Mouse (Mus musculus) splenic B cell, adult 2 months (primary cell): ENCODE data around the gene Golga4.
A peak's percentile ranks its signal among the peaks of the same experiment; 100 is the strongest.

ENCODE experiments used
- DNase-seq: peaks from one replicate; pipeline ENCODE4 v3.0.0-alpha.2; 2011; ENCODE audit warnings: low read depth, low spot score
- H3K27me3 ChIP-seq: 2 replicates; pipeline ENCODE4 v1.6.1; 2012; ENCODE audit warnings: mild to moderate bottlenecking, low read length, moderate library complexity, mixed read lengths; ENCODE audit not compliant: control insufficient read depth, poor library complexity, insufficient read depth, severe bottlenecking
- H3K36me3 ChIP-seq: 2 replicates; pipeline ENCODE4 v1.6.1; 2012; ENCODE audit warnings: mild to moderate bottlenecking, low read length, moderate library complexity, mixed read lengths; ENCODE audit not compliant: control insufficient read depth, poor library complexity, insufficient read depth, severe bottlenecking

Golga4 gene

DNA sequence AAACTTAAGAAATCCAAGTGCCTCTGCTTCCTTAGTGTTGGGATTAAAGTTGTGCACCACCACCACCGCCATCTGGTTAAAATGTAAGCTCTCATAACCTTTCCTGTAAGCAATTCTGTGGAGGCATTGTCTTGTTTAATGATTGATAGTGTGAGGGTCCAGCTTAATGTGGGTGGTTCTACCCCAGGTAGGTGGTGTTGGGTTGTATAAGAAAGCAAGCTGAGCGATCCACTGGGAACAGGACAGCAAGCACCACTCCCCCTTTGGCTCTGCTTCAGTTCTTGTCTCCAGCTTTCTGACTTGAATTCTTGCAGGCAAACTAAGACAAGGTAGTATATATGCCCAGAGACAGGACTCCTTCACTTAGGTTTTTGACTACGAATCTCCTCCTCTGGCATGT lies 1.4 kb upstream of the Golga4 start:
- Histone ChIP-seq H3K27me3 (no peaks in the 10 kb centered on the region), H3K36me3 (no peaks in the 10 kb centered on the region)
- no peak for DNase-seq

DNA sequence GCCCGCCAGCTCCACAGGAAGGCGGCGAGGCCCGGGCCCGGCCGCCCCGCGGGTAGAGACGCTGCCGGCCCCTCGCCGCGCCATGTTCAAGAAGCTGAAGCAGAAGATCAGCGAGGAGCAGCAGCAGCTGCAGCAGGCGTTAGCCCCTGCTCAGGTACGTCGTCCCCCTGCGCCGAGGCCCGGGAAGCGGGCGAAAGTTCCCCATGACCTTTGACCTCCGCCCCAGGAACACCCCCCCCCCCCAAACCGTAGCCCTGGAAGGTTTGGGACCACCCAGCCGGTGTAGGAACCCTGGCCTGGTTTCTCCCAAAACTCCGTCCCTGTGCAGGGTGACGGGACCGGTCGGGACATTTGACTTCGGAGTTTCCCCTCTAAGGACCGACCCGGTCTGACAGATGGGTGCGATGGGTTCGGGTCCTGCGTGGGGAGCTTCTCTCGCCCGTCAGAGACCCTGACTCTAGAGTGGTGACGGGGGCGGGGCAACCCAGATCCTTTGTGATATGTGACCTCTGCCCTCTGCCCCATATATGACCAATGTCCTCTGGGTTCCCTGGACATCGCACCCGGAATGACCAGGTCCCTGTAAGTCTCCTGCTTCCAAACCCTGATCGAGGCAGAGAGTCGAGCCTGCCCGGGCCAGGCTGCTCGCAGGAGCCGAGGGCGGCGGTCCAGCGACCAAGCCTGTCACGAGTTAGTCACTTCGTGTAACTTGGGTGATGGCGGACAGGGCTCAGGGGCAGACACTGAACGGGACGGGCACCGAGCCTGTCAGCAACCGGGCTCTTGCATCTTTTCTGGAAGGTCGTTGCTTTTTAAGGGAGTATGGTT lies 551 bp downstream of the Golga4 start:
- no peaks in the 10 kb centered on the region for H3K27me3 ChIP-seq
- DNase-seq: peak; percentile 35
- H3K36me3 ChIP-seq: no peaks in the 10 kb centered on the region

DNA sequence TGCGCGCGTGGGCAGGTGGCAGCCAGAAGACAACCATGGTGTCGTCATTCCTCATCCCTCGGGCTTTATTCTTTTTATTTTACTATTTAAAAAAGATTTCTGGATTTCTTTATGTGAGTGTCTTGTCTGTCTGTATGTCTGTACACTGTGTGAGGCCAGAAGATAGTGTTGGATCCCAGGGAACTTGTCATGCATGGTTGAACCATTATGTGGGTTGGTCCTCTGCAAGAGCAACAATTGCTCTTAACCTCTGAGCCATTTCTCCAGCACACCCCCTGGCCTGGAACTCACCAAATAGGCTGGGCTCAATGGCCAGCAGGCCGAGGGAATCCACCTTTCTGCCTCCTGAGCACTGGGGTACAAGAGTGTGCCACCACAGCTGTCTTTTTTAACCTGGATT lies 1.5 kb downstream of the Golga4 start:
- no peak for DNase-seq
- H3K36me3 ChIP-seq: no peaks in the 10 kb centered on the region
- H3K27me3 ChIP-seq: no peaks in the 10 kb centered on the region

DNA sequence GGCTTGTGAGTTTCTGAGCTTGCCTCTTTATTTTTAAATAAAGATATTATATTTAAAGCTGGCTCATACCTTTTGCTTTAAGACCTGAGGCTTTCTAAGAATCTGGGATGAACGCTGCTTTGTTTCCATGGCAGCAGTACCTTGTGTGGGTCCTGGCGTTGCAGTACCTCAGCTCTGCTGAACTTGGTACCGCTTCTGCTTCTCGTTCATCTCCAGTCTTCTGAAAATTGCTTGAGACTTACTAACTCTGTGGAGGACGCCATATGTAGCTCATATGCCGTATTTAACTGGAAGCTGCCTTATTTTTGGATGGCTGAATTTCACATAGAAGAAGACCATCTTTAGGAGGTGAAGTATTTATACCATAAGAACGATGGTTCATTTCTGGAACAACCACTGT lies 2.5 kb downstream of the Golga4 start:
- no peaks in the 10 kb centered on the region for H3K36me3 ChIP-seq
- no peak for DNase-seq
- no peaks in the 10 kb centered on the region for H3K27me3 ChIP-seq

DNA sequence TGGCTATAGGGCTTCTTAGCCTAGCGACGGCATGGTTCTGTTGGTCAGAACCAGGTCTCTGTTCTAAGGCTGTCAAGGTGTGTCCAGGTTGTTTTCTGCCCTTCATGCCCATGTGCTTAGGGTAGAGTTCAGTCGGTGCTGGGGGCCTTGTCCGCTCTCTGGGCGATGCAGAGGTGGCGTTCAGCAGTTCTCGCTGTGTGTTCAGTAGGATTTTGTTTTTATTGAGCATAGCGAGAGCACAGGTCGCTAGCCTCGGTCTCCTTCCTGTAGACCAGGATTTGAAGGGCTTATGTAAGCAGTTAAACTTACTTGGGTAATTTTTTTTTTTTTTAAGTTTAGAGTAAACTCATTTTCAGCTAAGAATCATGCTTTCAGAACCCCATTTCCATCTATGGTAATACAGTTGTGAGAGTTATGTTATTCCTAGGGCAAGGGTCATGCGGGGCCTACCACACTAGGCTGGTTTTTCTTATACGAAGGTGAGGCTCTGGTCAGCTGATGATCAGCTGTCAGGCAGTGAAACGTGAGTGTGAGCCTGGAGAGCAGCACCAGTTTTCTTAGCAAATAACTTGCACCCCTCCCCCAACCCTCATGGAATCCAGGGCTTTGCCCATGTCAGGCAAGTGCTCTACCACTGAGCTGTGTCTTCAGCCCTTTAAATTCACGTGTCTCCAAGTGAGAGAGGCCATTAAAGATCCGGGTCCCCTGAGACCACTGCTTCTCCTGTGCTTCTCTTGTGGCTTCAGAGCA lies 5.0 kb downstream of the Golga4 start:
- Histone ChIP-seq H3K27me3 (no peaks in the 10 kb centered on the region; the same call in 1 of the 2 replicates), H3K36me3 (peaks cover 3% of the 10 kb centered on the region; the same call in 1 of the 2 replicates)
- no peak for DNase-seq

DNA sequence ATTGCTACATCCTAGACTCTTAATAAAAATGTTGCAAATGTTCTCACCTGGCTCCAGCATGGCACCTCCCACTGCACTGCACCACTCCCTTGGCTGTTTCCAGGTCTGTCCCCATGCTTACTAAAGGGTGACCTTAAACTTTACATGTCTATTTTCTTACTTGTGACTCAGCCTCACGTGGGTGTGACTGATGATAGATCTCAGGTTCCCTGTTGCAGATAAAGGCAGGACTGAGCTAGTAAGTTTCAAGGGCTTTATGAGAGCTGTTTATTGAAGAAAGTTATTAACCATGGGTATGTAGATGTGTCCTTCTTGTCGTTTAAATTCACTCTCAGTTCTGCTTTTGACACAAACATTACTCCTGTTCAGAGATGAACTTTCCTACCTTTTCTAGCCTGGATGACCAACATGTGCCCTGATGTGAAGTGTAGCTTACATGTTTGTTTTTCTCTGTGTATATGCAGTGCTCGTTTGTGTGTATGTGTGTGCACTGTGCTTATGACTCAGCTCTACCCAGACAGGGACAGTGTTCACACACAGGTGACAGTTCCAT lies 6.7 kb downstream of the Golga4 start:
- DNase-seq: peak; percentile 66
- Histone ChIP-seq H3K36me3 (peaks cover 3% of the 10 kb centered on the region; the same call in 1 of the 2 replicates), H3K27me3 (no peaks in the 10 kb centered on the region; the same call in 1 of the 2 replicates)

DNA sequence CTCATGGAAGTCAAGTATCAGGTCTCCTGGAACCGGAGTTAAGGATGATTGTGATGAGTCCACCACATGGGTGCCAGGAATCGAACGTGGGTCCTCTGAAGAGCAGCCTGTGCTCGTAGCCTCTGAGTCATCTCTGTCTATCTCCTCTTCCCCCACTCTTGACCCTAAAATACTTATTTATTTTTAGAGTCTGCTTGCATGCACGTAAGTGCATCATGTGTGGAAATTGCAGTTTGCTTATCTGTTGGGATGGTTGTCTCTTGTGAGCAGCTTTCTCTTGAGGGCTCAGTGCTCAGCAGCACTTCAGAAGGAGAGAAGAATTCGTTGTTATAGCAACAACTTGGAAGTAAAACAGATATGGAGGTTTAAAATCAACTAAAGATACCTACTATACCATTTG lies 9.4 kb downstream of the Golga4 start:
- H3K36me3 ChIP-seq: peaks cover 5% of the 10 kb centered on the region; the same call in 1 of the 2 replicates
- DNase-seq: no peak
- no peaks in the 10 kb centered on the region; the same call in 1 of the 2 replicates for H3K27me3 ChIP-seq

DNA sequence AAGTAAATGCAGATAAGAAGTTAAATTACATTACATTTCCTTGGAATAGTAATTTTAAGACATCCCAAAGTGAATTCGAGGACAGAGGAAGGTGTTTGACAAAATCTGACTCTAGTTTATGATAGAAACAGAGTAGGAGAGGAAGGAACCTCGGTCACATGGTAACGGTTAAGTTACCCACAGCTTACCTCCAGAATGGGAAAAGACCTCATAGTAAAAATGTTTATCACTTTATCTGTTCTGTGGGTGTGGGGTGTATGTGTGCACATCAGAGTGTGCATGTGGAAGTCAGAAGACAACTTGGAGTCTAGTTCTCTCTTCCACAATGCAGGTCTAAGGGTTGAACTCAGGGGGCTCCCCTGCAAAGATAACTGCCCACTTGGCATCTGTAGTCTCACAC lies 10.1 kb downstream of the Golga4 start:
- DNase-seq: no peak
- Histone ChIP-seq H3K27me3 (no peaks in the 10 kb centered on the region; the same call in 1 of the 2 replicates), H3K36me3 (peaks cover 5% of the 10 kb centered on the region; the same call in 1 of the 2 replicates)

DNA sequence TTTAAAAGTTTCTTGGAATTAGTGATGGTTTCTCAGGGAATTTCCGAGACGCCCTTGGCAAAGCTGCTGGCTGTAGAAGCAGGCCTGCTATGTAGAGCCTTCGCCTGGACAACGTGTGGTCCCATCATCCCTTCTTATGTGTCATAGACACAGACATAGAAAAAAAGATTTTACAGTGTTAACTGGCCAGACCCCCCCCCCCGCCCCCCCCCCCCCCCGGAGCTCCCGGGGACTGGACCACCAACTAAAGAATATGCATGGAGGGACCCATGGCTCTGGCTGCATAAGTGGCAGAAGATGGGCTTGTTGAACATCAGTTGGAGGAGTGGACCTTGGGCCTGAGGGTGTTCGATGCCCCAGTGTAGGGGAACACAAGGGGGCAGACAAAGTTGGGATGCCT lies 11.6 kb downstream of the Golga4 start:
- Histone ChIP-seq H3K27me3 (no peaks in the 10 kb centered on the region; the same call in 1 of the 2 replicates), H3K36me3 (peaks cover 7% of the 10 kb centered on the region)
- DNase-seq: no peak

DNA sequence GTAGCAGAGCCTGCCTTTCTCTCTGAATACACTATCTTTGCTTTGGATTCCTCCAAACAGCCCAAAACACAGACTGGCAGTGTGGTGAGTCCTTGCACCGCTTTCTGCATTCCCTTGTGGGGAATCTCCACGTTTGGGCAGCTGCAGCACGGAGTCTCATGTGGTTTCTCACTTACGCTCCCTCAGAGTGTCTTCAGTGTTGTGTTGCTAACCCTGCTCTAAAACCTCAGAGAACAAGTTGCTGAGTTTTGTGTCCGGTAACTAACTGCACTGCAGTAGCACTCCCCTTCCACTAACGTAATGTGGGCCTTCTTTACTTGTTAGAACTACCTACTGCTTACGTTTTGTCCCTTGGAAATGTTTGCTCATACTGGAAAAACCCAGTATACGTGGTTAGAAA lies 13.0 kb downstream of the Golga4 start:
- H3K27me3 ChIP-seq: no peaks in the 10 kb centered on the region; the same call in 1 of the 2 replicates
- peaks cover 8% of the 10 kb centered on the region for H3K36me3 ChIP-seq
- no peak for DNase-seq

DNA sequence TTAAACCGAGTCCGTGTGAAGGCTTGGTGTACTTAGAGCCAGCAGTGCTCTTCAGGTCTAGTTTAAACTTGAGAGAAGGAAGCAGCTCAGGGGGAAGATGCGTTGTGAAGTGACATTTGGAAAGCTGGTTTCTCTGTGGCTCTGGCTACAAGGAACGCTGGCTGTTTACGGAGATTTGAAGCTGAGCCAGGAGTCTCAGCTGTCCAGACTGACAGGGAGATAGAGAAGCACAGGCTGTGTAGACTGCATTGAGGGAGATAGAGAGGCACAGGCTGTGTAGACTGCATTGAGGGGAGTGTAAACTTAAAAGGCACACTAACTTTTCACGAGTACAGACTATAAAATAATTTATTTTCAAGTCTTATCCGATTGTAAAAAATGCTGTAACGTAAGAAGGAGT lies 13.9 kb downstream of the Golga4 start:
- DNase-seq: no peak
- peaks cover 6% of the 10 kb centered on the region for H3K36me3 ChIP-seq
- H3K27me3 ChIP-seq: no peaks in the 10 kb centered on the region

DNA sequence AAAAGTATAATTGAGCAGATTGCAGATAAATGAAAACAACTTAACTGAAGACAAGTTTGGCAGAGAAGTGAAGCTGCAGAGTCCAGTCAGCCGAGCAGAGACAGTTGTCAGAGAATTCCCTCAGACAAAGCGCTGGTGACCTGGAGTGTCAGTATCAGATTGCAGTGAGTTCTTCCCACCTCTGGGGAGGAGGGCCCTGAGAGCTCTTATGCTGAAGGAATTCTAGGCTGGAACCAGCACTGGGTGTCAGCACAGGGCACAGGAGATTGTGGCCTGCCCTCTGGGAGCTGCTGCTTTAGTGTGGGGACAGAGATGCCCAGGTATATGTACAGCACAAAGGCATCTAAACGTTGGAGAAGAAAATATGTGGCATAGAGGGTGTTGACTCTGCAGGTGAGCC lies 14.8 kb downstream of the Golga4 start:
- DNase-seq: no peak
- H3K36me3 ChIP-seq: peaks cover 5% of the 10 kb centered on the region; the same call in 1 of the 2 replicates
- no peaks in the 10 kb centered on the region for H3K27me3 ChIP-seq

DNA sequence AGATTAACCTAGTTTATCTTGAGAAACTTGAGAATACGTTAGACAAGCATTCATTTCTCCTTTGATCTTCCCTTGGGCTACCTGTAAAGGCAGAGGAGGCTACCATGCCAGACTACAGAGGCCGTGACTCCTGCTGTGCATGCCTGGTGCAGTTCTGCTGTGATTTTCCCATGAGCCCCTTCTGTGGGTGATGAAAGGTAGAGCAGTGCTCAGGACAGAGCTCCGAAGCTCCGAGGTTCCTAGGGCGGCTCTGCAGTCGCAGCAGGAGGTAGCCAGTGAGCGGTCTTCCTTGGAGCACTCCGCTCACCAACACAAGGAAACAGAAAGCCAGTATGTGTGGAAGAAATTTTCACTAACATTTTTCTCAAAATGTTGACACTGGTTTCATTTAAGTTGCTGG lies 15.6 kb downstream of the Golga4 start:
- no peak for DNase-seq
- H3K27me3 ChIP-seq: no peaks in the 10 kb centered on the region
- H3K36me3 ChIP-seq: peaks cover 5% of the 10 kb centered on the region; the same call in 1 of the 2 replicates

DNA sequence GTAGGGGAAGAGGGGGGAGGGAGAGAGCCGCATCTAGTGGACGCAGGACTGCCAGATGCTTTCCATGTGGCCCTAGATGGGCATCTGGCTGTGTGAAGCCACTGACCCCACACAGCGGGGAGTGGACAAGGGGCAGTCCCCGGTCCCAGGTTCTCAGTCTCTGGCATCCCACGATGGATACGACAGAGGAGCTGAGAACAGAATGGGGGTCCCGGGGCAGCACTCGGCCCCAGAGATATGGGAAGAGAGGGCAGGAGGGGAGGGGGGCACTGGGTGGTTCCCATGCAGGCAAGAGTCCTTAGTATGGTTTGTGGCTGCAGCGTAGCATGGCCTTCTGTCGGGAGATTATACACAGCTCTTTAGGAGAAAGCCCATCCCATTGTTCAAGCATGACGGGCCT lies 17.7 kb downstream of the Golga4 start:
- no peaks in the 10 kb centered on the region for H3K27me3 ChIP-seq
- peaks cover 7% of the 10 kb centered on the region for H3K36me3 ChIP-seq
- DNase-seq: no peak

DNA sequence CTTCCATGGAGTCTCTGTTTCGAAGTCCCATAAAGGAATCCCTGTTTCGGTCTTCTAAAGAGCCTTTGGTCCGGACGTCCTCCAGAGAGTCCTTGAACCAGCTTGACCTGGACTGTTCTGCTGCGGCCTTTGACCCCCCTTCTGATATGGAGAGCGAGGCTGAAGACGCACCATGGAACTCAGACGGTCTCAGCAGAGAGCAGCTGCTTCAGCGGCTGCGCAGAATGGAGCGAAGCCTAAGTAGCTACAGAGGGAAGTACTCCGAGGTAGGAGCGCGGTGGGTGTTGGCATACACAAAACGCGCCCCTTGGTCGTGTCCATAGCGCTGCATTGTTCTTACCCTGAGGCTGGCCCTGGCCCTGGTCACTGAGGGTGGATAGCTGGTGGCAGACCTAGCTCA lies 21.0 kb downstream of the Golga4 start:
- Histone ChIP-seq H3K27me3 (no peaks in the 10 kb centered on the region), H3K36me3 (peaks cover 12% of the 10 kb centered on the region)
- DNase-seq: no peak
